Mouse (Mus musculus) thymus, adult 2 months (tissue): ENCODE results near the gene Ttc7b. TPM values are rescaled to one million over a fixed set of nuclear protein-coding genes. Genes with fewer than 3 reads are reported as not detected.

Experiments
- DNase-seq: peaks from one replicate; pipeline ENCODE4 v3.0.0; 2021
- H3K27ac ChIP-seq: fragments of 200-500 bp; 2 replicates; pipeline ENCODE4 v1.5.1; 2012; ENCODE audit warnings: low read length, control low read depth; ENCODE audit not compliant: control insufficient read depth, insufficient read depth
- H3K27me3 ChIP-seq: fragments of 200-500 bp; 2 replicates; pipeline ENCODE4 v1.6.1; 2012; ENCODE audit warnings: mild to moderate bottlenecking, low read length, moderate library complexity, mixed read lengths; ENCODE audit not compliant: control insufficient read depth, insufficient read depth
- H3K36me3 ChIP-seq: fragments of 200-500 bp; 2 replicates; pipeline ENCODE4 v1.6.1; 2012; ENCODE audit warnings: mild to moderate bottlenecking, low read length, moderate library complexity; ENCODE audit not compliant: control insufficient read depth, insufficient read depth
- H3K4me1 ChIP-seq: fragments of 200-500 bp; replicated peaks from 2 replicates; pipeline ENCODE4 v1.6.1; 2012; ENCODE audit warnings: low read length; ENCODE audit not compliant: control insufficient read depth, insufficient read depth
- H3K4me3 ChIP-seq: fragments of 200-500 bp; 2 replicates; pipeline ENCODE4 v1.5.1; 2012; ENCODE audit warnings: mild to moderate bottlenecking, low read length, control low read depth, moderate library complexity; ENCODE audit not compliant: control insufficient read depth, insufficient read depth
- CTCF ChIP-seq: fragments of 200-500 bp; IDR thresholded peaks from 2 replicates; pipeline ENCODE4 v1.5.1; 2012; ENCODE audit warnings: mild to moderate bottlenecking, control low read depth, low read length, moderate library complexity, borderline replicate concordance; ENCODE audit not compliant: control insufficient read depth, poor library complexity, insufficient read depth; ENCODE audit errors: extremely low read depth
- POLR2A ChIP-seq: fragments of 200-500 bp; IDR thresholded peaks from 2 replicates; pipeline ENCODE4 v1.6.1; 2012; ENCODE audit warnings: mild to moderate bottlenecking, low read length, control low read depth, moderate library complexity; ENCODE audit not compliant: control insufficient read depth, poor library complexity, insufficient read depth; ENCODE audit errors: extremely low read depth
- WGBS: fragments of 180-500 bp; shearing (Covaris S2); methylation state at CpG from one replicate; pipeline ENCODE4 v1.1.7; 2018; 5-methylcytosine and 5-hydroxymethylcytosine counted together
- polyA plus RNA-seq: library from polyadenylated mRNA; depleted of rRNA; stranded (reverse); fragments of >200 nt; gene quantifications from 2 replicates; pipeline ENCODE4 v1.2.3, GENCODE M21; 2012

Gene Ttc7b
- polyA plus RNA-seq, 1 experiment = 43.1 TPM

DNA sequence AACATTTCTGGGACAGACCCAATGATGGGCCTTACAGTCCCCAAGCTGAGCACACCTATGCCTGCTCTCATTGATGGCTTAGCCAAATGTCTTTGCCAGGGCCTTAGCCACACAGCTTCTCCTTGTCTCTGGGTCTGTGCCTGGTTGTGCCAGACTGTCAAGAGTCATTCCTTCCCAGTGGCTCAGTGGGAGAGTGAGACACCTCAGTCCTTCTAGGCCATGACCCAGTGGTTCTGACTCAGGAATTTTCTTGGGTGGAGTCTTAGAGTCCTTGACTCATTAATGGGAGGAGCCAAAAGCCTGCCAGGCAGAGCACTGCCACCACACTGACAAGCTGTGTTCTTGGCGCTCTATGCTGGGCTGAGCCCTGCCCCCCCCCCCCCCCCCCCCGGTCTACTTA is 193.9 kb downstream of the Ttc7b start:
- DNase-seq = no peak
- H3K36me3 ChIP-seq = no peaks in the 10 kb centered on the region
- no peak overlapping the region for H3K4me3 ChIP-seq
- H3K27ac ChIP-seq = no peak overlapping the region
- TF ChIP-seq CTCF (no peak), POLR2A (no peak)
- H3K27me3 ChIP-seq = no peaks in the 10 kb centered on the region
- WGBS = 83% methylated on average over 1 of the region's 2 CpGs
- H3K4me1 ChIP-seq = peaks cover 15% of the 10 kb centered on the region

DNA sequence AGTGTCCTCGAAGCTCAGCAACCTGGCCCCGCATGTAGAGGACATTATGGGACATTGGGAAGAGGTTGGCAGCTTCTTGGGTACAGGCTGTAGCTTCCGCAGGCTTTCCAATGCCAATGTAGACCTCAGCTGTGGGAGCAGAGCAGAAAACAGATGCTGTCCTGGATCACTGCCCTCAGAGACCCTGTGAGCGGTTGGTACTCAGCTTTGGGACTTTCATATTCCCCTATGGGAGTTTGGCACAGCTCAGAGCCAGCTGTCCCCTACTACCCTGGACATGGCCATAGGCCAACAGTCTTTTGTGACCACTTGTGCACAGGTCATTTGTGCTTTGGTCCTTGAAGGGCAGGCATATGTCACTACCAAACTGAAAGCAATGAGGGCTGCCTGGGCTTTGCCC is 195.0 kb downstream of the Ttc7b start:
- DNase-seq = no peak
- 0 out of 2 replicates have a peak, but pooled peaks cover 5% of the 10 kb centered on the region for H3K4me1 ChIP-seq
- H3K4me3 ChIP-seq = no peak overlapping the region
- 96% methylated on average over 4 of the region's 4 CpGs for WGBS
- TF ChIP-seq CTCF = no peak
- TF ChIP-seq POLR2A = no peak
- no peak overlapping the region for H3K27ac ChIP-seq
- no peaks in the 10 kb centered on the region for H3K36me3 ChIP-seq
- no peaks in the 10 kb centered on the region for H3K27me3 ChIP-seq

DNA sequence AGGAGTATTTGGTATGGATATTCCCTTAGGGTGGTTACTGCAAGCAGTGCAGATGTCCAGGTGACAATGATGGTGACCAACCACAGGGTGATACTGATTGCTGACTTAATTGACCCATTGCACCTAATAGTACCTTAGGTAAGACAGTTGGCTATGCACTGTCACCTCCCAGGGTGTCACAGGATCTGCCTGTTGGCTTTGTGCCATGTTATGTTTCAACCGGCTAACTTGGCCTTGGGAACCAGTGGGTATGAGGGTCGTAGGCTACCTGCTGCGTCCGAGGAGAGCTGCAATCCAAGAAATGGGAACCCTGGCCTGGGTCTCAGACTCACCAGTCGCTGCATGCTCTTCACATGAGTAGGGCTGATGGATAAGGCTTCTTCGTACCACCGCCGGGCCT is 195.4 kb downstream of the Ttc7b start:
- H3K36me3 ChIP-seq = no peaks in the 10 kb centered on the region
- no peak overlapping the region for H3K27ac ChIP-seq
- no peaks in the 10 kb centered on the region for H3K27me3 ChIP-seq
- H3K4me3 ChIP-seq = no peak overlapping the region
- no peak for TF ChIP-seq CTCF
- no peak for TF ChIP-seq POLR2A
- WGBS = 97% methylated on average over 8 of the region's 8 CpGs
- DNase-seq = no peak
- peaks cover 4% of the 10 kb centered on the region; the same call in 1 of the 2 replicates for H3K4me1 ChIP-seq

DNA sequence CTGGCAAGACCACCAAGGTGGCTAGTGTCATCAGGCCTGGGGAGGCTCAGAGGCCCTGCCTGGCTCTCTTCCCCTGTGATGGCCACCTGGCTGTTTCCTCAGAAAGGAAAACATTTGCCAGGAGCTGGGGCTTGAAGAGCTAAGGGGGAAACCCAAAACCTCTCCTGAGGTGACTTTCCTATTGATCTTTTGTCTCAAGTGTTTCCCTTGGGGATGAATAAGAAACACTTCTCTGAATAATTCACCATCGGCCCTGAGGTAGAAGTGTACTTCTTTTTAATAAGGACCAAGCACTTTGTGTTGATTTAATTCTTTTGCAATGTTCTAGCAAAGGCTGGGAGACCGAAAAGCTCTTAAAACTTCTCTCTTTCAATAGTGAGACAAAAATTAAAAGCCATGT is 197.0 kb downstream of the Ttc7b start:
- DNase-seq = no peak
- 95% methylated on average over 2 of the region's 2 CpGs for WGBS
- H3K36me3 ChIP-seq = no peaks in the 10 kb centered on the region
- H3K4me3 ChIP-seq = no peak overlapping the region
- peaks cover 14% of the 10 kb centered on the region for H3K4me1 ChIP-seq
- no peaks in the 10 kb centered on the region for H3K27me3 ChIP-seq
- H3K27ac ChIP-seq = no peak overlapping the region
- TF ChIP-seq CTCF (no peak), POLR2A (no peak)

DNA sequence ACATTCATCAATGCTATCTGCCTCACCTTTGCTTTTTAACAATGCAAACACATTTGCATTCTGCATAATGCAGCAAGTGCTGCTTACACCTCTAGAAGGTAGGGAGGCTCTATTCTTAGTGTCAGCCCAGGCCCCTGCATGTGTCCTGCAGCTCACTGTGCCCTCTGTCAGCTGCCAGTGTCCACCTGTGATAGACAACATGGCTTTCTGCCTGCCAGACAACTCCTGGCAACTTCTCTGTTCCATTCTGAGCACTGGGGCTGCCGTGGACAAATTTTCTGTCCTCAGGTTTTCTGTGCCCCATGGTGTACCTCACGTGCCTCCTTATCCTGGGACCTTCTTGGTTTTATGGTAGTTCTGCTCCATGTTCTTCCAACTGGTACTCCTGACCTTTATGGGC is 198.4 kb downstream of the Ttc7b start:
- TF ChIP-seq POLR2A = no peak
- no peak for TF ChIP-seq CTCF
- H3K4me3 ChIP-seq = no peak overlapping the region
- H3K4me1 ChIP-seq = peaks cover 14% of the 10 kb centered on the region
- no peak for DNase-seq
- H3K27ac ChIP-seq = no peak overlapping the region
- H3K27me3 ChIP-seq = no peaks in the 10 kb centered on the region
- WGBS = 97% methylated on average over 2 of the region's 2 CpGs
- H3K36me3 ChIP-seq = no peaks in the 10 kb centered on the region

DNA sequence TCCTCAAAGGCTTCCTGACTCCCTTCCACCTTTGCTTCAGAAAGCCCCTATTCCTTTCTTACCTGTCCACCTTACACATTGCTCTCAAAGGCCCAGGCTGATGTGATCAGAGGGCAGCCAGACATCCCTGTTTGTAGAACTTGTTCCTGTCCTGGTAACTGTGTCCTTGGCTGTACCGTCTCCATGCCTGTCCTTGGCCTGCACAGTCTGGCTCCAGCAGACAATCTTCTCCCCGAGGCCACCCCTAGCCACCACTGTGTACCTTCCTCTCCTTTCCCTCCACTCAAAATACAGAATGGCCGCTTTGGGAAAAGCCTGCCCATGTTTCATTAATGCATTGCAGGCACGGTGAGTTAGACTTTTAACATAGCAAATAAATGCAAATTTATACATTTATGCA is 199.1 kb downstream of the Ttc7b start:
- no peaks in the 10 kb centered on the region for H3K36me3 ChIP-seq
- WGBS = 94% methylated on average over 4 of the region's 4 CpGs

DNA sequence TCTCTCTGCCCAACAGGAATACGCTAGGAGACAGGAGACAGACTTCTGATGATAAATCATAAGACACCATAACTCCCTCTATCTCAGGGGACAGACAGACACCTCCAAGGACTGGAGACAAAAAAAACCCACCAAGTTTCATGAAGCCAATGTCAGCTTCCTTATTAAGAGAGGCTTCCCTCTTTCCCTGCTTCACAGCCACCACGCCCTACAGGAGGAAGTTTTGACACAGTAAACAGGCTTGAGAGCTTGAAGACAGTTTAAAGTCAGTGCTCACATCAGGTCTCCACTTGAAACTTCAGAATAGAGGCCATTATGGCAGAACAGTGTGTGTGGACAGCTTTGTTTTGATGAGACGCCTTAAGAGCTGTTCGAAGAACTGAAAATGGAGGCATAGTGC is 200.9 kb downstream of the Ttc7b start:
- DNase-seq = no peak
- TF ChIP-seq POLR2A (no peak), CTCF (no peak)
- Histone ChIP-seq H3K27me3 (no peaks in the 10 kb centered on the region), H3K27ac (no peak overlapping the region), H3K4me1 (peaks cover 14% of the 10 kb centered on the region), H3K36me3 (no peaks in the 10 kb centered on the region), H3K4me3 (no peak overlapping the region)
- 94% methylated on average over 4 of the region's 4 CpGs for WGBS

More for the DNA sequence above, 199.1 kb downstream of the Ttc7b start:
- TF ChIP-seq CTCF (no peak), POLR2A (no peak)
- Histone ChIP-seq H3K27ac (no peak overlapping the region), H3K27me3 (no peaks in the 10 kb centered on the region), H3K4me1 (peaks cover 14% of the 10 kb centered on the region), H3K4me3 (no peak overlapping the region)
- no peak for DNase-seq
